Mouse (Mus musculus): ENCODE measurements around the gene Dffa. TPM values are rescaled to one million over a fixed set of nuclear protein-coding genes. Genes with fewer than 3 reads are reported as not detected.
A peak's percentile ranks its signal among the peaks of the same experiment; 100 is the strongest.

Dffa gene
- total RNA-seq, 2 experiments from 2014 or later = 43.4 to 47.4 TPM

DNA sequence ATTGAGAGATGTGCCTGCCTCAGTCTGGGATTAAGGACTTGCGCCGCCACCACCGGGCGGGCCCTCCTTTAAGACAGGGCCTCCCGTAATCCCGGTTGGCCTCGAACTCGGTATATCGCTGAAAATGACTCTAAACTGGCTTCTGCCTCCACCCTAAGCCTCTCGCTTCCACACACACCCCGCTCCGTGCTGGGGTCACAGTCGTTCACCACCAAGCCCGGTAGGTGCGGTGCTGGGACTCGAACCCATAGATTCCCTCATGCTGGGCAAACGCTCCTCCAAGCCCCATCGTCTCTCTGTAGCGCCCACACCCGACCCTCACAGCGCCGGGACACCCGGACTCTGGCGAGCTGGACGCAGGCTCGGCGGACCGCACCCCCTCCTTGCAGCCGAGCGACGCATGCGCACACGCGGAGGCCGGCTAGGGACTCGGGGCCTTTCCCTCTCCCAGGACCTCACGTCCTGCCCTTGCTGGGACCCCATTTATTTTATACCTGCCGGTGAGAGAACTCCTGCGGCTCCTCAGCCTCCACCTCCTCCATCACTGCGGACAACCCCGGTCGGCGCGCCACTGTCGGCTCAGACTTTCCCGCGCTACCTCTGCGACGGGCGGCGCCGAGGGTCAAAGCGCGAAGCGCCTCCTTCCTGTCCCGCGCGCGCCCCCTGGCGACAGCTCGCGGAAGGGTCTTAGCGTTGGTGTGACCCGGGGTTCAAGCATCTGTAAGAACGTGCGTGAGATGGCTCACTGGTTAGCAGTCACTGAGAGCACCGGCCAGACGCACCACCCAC lies 33.2 kb downstream of the Dffa start, which contains the start of gene Cenps:
Gene Cenps (minus strand): TSS at position 648 of the 789 bp plus-strand sequence.
- DNase-seq = peak; percentile 91
- intact Hi-C loops (cut with DNase I; ENCODE audit: low total_unique reads) = no loop called here

DNA sequence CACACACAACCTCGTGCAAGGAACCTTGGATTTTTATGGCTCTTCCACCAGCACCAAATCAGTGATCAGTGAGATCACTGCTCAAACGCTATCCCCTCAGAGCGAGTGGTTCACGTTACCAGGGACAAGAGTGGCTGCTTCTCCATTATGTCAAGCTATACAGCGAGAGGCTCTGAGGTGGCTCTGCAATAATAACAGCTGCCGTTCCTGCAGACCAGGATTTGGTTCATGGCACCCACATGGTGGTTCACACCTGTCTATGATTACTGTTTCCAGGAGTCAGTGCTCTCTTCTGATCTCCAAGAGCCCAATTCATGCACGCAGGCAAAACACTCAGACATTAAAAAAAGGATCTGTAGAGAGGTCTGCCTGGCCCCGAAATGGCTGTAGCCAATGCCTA lies 34.6 kb downstream of the Dffa start:
- DNase-seq = no peak
- intact Hi-C loops (cut with DNase I; ENCODE audit: low total_unique reads) = no loop called here

DNA sequence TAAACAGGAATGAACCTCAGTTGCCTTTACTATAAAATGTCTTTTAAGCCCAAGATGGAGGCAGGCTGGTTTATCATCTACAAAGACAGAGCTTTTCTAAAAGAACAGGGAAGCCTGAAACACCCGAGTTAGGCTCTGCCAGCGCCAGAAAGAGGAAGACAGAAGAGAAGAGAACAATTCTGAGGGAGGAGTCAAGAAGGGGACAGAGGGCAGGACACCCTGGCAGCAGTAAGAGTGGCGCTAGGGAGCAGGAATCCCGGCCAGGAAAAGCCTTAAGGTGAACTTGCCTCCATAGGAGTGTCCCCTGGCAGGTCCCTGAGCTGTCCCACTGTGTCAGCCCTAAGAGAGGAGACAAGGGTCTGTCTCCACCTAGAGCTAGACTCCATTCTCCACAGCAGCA lies 39.6 kb downstream of the Dffa start:
- DNase-seq = no peak
- intact Hi-C loops (cut with DNase I; ENCODE audit: low total_unique reads) = loop anchor here (10.0 kb wide), 1 partner anchor 461 kb away; no protein-coding TSS in a partner anchor

DNA sequence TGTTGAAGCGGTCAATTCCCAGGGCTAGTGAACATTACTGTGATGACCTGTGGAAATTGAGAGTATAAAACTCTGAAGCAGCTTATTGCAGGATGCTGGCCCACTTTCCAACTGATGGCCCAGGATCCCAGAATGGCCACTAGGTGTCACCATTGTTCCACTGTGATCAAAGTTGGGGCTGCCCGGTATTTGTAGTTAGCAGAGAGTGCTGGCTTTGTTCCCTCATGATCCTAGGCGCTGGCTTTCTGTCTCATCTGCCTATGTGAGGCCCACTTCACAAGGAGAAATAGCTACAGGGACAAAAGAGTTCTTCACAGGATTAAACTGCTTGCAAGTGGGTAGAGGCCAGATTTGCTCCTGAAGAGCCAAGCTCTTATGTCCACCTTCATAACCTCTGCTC lies 40.5 kb downstream of the Dffa start:
- peak; percentile 77 for DNase-seq
- intact Hi-C loops (cut with DNase I; ENCODE audit: low total_unique reads) = loop anchor here (10.0 kb wide), 1 partner anchor 460 kb away; no protein-coding TSS in a partner anchor

DNA sequence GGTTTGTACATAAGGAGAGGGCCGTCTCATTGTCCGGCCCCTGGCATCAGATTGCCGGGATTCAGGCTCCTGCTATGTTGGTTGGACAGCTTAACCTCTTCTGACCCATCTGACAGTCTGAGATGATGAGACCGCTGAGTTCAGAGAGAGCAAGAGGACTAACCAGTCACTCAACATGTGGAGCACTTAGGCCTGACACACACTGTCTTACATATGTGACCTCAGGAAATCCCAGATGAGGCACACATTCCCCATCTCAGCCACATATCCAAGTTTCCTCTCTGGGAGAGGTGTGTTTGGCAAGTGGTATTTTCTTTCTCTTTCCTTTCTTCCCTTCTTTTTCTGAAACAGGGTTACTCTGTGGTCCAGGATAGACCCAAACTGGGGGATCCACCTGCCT lies 41.2 kb downstream of the Dffa start:
- intact Hi-C loops (cut with DNase I; ENCODE audit: low total_unique reads) = loop anchor here (5.0 to 10.0 kb wide), 2 partner anchors 37 to 460 kb away; no protein-coding TSS in a partner anchor
- no peak for DNase-seq

DNA sequence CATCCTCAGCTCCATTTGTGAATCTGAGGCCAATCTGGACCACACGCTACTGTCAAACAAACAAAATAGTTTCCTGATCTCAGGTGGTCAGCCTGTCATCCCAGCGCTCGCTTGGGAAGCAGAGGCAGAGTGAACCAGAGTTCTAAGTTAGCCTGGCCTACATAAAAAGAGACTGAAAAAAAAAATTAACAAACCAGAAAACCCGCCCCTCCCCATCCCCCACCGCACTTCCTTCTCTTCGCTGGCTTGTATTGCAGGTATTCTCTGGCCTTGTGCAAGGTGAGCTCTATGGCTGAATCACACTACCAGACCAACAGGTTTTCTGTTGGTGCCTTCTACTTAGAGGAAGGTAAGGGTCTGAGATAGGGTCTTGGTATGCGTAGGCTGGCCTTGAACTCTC lies 43.6 kb downstream of the Dffa start:
- intact Hi-C loops (cut with DNase I; ENCODE audit: low total_unique reads) = loop anchor here (5.0 to 10.0 kb wide), 2 partner anchors 35 to 457 kb away; no protein-coding TSS in a partner anchor

DNA sequence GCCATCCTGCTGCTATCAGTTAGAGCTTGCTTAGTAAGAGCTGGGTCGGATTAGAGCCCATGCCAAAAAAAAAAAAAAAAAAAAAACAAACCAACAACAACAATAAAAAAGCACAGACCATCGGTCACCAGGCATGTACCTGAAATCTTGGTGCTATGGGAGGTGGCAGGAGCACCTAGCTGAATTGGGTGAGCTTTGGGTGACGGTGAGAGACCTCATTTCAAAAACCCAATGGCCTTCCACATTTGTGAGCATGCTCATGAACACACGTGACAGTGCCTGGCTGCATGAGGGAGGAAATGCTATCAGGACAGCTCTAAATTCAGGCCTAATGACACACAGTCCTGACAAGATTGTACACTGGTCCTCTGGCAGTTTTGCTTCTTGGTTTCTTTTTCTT lies 44.1 kb downstream of the Dffa start:
- no peak for DNase-seq
- intact Hi-C loops (cut with DNase I; ENCODE audit: low total_unique reads) = loop anchor here (5.0 to 10.0 kb wide), 2 partner anchors 34 to 457 kb away; no protein-coding TSS in a partner anchor

More for the DNA sequence above, 43.6 kb downstream of the Dffa start:
- no peak for DNase-seq

DNA sequence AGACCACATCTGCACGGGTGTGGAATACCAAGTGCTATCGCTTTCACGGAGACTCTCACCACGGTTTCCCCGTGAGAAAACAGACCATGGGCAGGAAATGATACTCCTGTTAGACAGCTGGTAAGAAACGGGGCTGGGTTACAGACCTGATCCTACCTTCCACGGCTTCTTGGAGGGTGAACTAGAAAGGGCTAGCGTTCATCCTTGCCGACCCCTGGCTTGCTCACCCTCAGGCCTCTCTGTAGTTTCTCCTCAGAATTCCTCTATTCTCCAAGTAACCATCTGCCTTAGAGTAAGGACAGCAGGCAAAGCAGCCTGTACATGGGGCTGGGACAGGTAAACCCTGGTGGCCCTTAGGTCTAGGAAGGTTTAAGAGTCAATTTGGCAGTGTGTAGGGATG lies 45.2 kb downstream of the Dffa start:
- intact Hi-C loops (cut with DNase I; ENCODE audit: low total_unique reads) = loop anchor here (5.0 to 10.0 kb wide), 2 partner anchors 33 to 456 kb away; no protein-coding TSS in a partner anchor
- DNase-seq = no peak

DNA sequence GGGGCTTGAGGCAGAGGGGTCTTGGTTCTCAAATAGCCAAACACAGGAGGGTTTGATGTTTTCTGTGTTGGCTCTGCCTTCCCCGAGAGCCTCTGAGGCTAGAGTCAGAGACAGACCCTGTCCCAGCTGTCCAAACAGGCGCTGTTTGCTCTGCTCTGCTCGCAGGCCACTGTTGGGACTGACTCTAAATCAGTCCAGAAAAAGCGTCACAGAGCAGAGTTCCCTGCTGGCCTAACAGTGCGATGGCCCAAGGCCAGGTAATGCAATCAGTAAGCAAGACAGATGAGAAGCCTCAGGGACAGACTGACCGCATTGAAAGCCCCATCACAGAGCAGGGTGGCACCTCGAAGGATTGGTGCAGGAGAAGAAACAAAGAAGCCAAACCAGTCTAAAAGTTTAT lies 45.7 kb downstream of the Dffa start:
- intact Hi-C loops (cut with DNase I; ENCODE audit: low total_unique reads) = loop anchor here (5.0 to 10.0 kb wide), 2 partner anchors 33 to 455 kb away; no protein-coding TSS in a partner anchor
- peak; percentile 56 for DNase-seq

DNA sequence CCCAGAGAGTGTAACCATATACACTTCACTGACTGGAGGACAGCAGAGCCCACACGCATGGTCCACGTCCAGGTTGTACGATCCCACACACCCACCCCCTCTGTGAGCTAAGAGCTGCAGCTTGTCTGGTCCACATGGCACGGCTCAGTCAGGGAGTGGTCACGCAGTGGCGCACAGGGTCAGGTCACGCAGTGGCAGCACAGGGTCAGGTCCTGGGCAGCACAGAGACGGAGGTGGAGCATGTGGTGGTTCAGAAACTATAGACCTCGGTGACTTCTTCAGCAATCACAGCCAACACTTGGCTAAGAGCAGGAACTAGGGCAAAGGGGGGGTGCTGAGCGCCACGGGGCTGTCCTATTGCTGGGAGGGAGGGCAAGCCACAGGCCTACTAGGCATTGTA lies 46.3 kb downstream of the Dffa start:
- intact Hi-C loops (cut with DNase I; ENCODE audit: low total_unique reads) = no loop called here
- no peak for DNase-seq

DNA sequence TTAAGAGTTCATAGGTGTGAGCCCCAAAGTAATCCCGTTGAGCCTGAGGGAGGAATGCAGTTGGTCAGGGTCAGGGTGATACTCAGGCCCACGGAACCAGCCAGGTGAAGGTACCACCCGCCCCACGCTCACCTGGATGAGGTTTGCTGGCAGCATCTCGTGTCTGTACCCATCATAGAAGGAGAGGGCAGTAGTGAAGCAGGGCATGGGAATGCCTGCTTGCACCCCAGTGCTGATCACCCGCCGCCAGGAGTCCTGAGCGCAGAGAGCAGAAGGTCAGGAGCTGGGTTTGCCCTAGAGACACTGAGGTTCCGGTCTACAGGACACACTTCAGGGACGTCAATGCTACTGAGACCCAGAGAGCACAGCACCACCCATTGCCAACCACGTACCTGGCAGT lies 46.8 kb downstream of the Dffa start:
- intact Hi-C loops (cut with DNase I; ENCODE audit: low total_unique reads) = no loop called here
- DNase-seq = no peak

DNA sequence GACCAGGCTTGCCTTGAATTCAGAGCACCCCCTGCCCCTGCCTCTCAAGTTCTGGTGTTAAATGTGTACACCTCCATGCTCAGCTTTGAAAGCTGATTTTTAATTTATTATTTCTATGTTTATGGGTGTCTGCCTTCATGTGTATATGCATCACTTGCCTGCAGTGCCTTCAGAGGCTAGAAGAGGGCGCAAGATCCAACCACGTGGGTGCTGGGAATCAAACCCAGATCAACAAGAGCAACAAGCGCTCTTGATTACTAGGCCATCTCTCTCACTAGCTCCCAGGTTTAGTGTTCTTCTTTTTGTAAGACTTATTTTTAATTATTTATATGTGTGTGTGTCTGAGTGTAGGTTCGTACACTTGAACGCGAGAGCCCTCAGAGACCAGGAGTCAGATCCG lies 50.9 kb downstream of the Dffa start:
- intact Hi-C loops (cut with DNase I; ENCODE audit: low total_unique reads) = no loop called here
- no peak for DNase-seq

DNA sequence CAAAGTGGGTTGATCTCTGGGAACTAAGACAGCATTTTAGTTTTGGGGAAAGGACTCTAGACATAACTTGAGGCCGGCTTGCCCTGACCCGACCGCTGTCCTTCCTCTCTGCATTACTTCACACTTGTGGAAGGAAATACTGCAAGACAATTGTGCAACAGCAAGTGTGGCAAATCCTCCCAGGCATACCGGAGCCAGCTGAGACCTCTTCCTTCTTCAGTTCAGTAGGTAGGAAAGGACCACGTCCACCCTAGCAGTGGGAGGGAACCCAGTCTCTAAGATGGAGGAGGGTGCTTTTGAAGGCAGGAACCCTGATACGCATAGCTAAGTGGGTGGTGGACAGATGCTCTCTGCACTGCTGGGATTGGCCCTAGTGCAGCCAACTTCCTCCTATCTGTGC lies 51.8 kb downstream of the Dffa start:
- no peak for DNase-seq
- intact Hi-C loops (cut with DNase I; ENCODE audit: low total_unique reads) = no loop called here

DNA sequence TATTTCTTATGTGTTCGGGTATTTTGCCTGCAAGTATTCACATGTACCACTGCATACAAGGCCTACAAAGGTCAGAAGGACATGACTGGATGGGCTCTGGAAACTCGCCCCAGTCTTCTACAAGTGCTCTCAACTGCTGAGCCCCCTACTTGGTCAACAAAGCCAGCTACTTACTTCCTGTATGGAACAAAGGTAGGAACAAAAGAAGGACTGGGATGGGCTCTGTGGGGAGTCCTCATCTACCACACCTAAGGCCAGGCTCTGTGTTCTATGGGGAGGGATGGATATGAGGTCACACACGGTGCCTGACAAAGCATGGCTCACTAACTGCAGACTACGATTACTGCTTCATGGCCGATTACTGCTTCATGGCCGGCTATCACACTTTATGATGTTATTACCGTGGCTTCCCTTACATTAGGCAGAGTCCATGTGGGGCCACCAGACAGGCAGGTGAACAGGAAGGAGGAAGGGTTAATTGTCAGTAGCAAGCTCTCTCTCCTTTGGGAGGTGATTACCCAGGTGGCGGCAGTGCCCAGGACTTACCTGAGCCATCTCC lies 53.5 kb downstream of the Dffa start:
- intact Hi-C loops (cut with DNase I; ENCODE audit: low total_unique reads) = no loop called here

DNA sequence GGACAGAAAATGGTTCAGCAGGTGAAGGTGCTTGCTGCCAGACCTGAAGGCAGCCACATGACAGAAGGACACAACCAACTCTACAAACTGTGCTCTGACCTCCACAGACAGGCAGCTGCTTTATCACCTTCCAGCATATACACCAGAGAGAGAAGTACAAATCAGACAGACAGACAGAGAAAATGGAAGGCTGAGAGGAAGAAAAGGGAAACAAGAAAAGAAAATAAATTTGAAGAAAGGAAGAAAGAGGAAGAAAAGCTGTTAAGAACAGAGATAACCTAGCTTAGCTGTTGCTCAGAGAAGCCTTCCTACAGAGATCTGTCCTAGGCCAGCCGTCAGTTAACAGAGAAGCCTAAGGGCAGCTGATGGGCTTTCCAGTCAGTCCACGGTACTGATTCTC lies 55.3 kb downstream of the Dffa start:
- no peak for DNase-seq
- intact Hi-C loops (cut with DNase I; ENCODE audit: low total_unique reads) = no loop called here

More for the DNA sequence above, 53.5 kb downstream of the Dffa start:
- DNase-seq = no peak

DNA sequence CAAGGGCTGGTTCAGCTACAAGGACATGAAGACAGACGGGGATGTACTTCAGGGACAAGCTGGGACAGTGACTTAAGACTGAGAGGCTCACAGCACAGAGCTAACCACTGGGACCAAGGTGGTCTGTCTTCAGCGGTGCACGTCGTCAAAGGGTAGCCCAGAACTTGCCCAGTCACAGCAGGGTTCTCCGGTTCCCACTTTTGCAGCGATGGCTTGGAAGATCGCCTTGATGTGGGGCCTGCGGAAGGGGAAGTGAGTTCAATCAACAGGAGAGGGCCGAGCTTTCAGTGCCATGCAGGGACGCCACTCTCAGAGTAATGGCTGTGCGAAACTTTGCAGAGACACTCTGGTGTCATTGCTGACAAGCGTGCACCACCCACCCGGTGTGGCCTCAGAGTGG lies 55.9 kb downstream of the Dffa start:
- no peak for DNase-seq
- intact Hi-C loops (cut with DNase I; ENCODE audit: low total_unique reads) = loop anchor here (10.0 kb wide), 1 partner anchor 175 kb away; no protein-coding TSS in a partner anchor

DNA sequence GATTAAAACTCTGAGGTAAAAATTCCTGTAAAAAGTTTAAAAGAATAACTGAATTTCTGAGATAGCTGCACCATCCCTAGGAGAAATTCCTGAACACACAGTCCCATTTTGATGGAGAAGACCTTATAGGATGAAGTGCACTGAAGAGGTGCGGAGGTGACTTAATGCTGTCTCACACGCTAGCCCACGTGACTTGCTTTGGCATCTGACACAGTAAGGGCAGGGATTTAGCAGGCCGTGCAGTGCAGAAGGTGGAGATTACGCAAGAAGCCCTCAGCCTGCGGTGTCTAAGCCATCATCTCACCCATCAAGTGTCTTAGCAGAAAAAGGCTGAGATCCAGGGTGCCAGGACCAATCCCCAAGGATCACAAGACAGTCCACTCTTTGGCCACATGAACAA lies 57.2 kb downstream of the Dffa start:
- DNase-seq = no peak
- intact Hi-C loops (cut with DNase I; ENCODE audit: low total_unique reads) = loop anchor here (10.0 kb wide), 1 partner anchor 174 kb away; no protein-coding TSS in a partner anchor

DNA sequence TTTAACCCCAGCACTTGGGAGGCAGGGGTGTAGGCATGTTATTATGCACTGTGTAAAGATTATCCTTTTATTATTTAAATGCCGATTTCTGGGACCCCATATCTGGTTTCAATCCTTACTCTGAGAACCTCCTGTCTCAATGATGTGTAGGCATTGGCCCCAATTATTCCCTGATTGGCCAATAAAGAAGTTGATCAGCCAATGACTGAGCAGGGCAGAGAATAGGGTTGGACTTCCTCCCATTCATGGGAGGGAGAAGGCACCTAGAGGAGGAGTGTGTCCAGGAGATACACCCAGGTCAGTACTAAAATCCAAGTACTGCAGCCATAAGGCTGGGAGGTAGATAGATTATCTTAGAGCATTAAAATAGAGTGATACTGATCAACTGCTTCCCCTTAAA lies 59.2 kb downstream of the Dffa start:
- intact Hi-C loops (cut with DNase I; ENCODE audit: low total_unique reads) = loop anchor here (10.0 kb wide), 1 partner anchor 172 kb away; no protein-coding TSS in a partner anchor
- DNase-seq = no peak

DNA sequence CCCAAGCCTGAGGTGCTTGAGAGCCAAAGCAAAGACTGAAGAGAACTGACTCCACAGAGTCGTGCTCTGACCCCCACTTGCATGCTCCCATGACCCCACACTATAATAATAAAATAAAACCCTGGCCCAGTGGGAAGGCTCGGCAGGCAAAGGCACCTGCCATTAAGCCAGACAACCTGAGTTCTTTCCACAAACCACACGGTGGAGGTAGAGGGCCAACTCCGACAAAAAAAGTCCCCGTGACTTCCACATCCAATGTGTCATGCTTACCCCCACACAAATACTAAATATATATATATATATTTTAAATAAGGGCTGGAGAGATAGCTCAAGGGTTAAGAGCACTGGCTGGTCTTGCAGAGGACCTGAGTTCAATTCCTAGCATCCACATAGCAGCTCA lies 60.2 kb downstream of the Dffa start:
- no peak for DNase-seq
- intact Hi-C loops (cut with DNase I; ENCODE audit: low total_unique reads) = loop anchor here (10.0 kb wide), 1 partner anchor 171 kb away; no protein-coding TSS in a partner anchor

DNA sequence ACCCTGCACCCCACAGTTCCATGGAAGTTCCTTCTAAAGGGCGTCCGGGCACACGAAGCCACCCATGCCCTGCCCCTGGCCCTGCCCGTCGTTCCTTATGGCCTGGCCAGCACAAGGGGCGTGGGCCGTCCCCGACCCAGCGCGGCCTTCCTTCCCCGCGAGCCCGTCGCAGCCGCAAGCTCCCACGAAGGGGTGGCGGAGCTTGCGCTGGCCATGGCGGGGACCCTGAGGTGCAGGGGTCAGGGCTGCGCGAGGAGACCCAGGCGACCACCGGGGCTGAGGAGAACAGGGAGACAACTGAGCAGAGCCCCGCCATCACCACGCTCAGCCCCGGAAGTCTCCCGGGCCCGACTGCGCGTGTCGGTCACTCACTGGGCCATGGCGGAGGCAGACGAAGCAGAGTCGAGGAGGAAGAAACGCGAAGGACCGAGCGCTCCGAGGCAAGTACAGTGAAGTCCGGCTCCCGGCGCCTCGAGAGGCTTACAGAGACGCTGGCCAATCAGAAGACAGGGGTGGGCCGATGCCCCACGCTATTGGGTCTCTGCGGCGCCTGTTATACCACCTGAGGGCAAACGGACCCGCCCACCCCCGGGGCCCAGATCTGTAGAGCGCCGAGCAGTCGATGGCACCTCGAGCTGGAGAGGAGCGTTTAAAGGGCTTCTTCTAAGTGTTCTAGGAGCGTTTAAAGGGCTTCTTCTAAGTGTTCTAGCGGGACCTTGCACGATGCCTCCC lies 62.4 kb downstream of the Dffa start, which contains the start of gene Pgd:
Gene Pgd (minus strand): TSS at position 557 of the 732 bp plus-strand sequence.
- intact Hi-C loops (cut with DNase I; ENCODE audit: low total_unique reads) = loop anchor here (10.0 kb wide), 1 partner anchor 168 kb away; no protein-coding TSS in a partner anchor
- DNase-seq = peak; percentile 97
